Mouse (Mus musculus): ENCODE measurements around the gene A630001G21Rik. TPM values are rescaled to one million over a fixed set of nuclear protein-coding genes. Genes with fewer than 3 reads are reported as not detected.

A630001G21Rik gene
- polyA plus RNA-seq, 1 experiment from 2014 or later = 1.8 TPM

GRCm38 (mm10) chr1:85749829-85750228, 28.6 kb downstream of the A630001G21Rik start:
- Histone ChIP-seq H3K27ac (ENCODE audit: low read depth, low read length) (no peak overlapping the region), H3K4me1 (ENCODE audit: control insufficient read depth, insufficient read depth, low read length) (peaks cover 11% of the 10 kb centered on the region)

GRCm38 (mm10) chr1:85746511-85746910, 31.9 kb downstream of the A630001G21Rik start:
- ATAC-seq (replicated peaks; ENCODE audit: insufficient number of reproducible peaks, low FRiP score, low TSS enrichment) = no peak

More at GRCm38 (mm10) chr1:85749829-85750228, 28.6 kb downstream of the A630001G21Rik start:
- no peaks in the 10 kb centered on the region for H3K9me3 ChIP-seq (replicated peaks; ENCODE audit: control insufficient read depth, low read length)
- 84% methylated on average over 2 of the region's 2 CpGs for WGBS (ENCODE audit: insufficient replicate concordance)
- no peaks in the 10 kb centered on the region for H3K36me3 ChIP-seq (ENCODE audit: control insufficient read depth, insufficient read depth, low read length)
- ATAC-seq (replicated peaks; ENCODE audit: insufficient number of reproducible peaks, low FRiP score, low TSS enrichment) = no peak
- H3K27me3 ChIP-seq (ENCODE audit: control insufficient read depth, insufficient read depth, low read length) = no peaks in the 10 kb centered on the region
- no peak overlapping the region for H3K4me2 ChIP-seq
- H3K9ac ChIP-seq (ENCODE audit: low read depth, low read length) = no peak overlapping the region
- H3K4me3 ChIP-seq (ENCODE audit: low read depth, low read length) = no peak overlapping the region

GRCm38 (mm10) chr1:85744539-85744938, 33.9 kb downstream of the A630001G21Rik start:
- Histone ChIP-seq H3K9me3 (replicated peaks; ENCODE audit: control insufficient read depth, low read length) (no peaks in the 10 kb centered on the region), H3K4me1 (ENCODE audit: control insufficient read depth, insufficient read depth, low read length) (no peaks in the 10 kb centered on the region), H3K9ac (ENCODE audit: low read depth, low read length) (no peak overlapping the region), H3K27me3 (ENCODE audit: control insufficient read depth, insufficient read depth, low read length) (no peaks in the 10 kb centered on the region), H3K36me3 (ENCODE audit: control insufficient read depth, insufficient read depth, low read length) (no peaks in the 10 kb centered on the region), H3K4me2 (no peak overlapping the region), H3K4me3 (ENCODE audit: low read depth, low read length) (no peak overlapping the region), H3K27ac (ENCODE audit: low read depth, low read length) (no peak overlapping the region)
- ATAC-seq (replicated peaks; ENCODE audit: insufficient number of reproducible peaks, low FRiP score, low TSS enrichment) = no peak
- WGBS (ENCODE audit: insufficient replicate concordance) = 81% methylated on average over 3 of the region's 3 CpGs

More at GRCm38 (mm10) chr1:85746511-85746910, 31.9 kb downstream of the A630001G21Rik start:
- Histone ChIP-seq H3K4me1 (ENCODE audit: control insufficient read depth, insufficient read depth, low read length) (peaks cover 7% of the 10 kb centered on the region), H3K9me3 (replicated peaks; ENCODE audit: control insufficient read depth, low read length) (no peaks in the 10 kb centered on the region), H3K36me3 (ENCODE audit: control insufficient read depth, insufficient read depth, low read length) (no peaks in the 10 kb centered on the region), H3K27me3 (ENCODE audit: control insufficient read depth, insufficient read depth, low read length) (no peaks in the 10 kb centered on the region), H3K27ac (ENCODE audit: low read depth, low read length) (no peak overlapping the region), H3K4me2 (no peak overlapping the region), H3K9ac (ENCODE audit: low read depth, low read length) (no peak overlapping the region), H3K4me3 (ENCODE audit: low read depth, low read length) (no peak overlapping the region)
- WGBS (ENCODE audit: insufficient replicate concordance) = 80% methylated on average over 5 of the region's 5 CpGs

GRCm38 (mm10) chr1:85742916-85743505, 35.4 kb downstream of the A630001G21Rik start:
- no peaks in the 10 kb centered on the region for H3K27me3 ChIP-seq (ENCODE audit: control insufficient read depth, insufficient read depth, low read length)
- H3K36me3 ChIP-seq (ENCODE audit: control insufficient read depth, insufficient read depth, low read length) = no peaks in the 10 kb centered on the region
- H3K4me2 ChIP-seq = no peak overlapping the region
- no peak overlapping the region for H3K27ac ChIP-seq (ENCODE audit: low read depth, low read length)
- no peak overlapping the region for H3K9ac ChIP-seq (ENCODE audit: low read depth, low read length)
- no peak for ATAC-seq (replicated peaks; ENCODE audit: insufficient number of reproducible peaks, low FRiP score, low TSS enrichment)
- 18% methylated on average over 2 of the region's 2 CpGs for WGBS (ENCODE audit: insufficient replicate concordance)
- H3K4me1 ChIP-seq (ENCODE audit: control insufficient read depth, insufficient read depth, low read length) = no peaks in the 10 kb centered on the region
- no peak overlapping the region for H3K4me3 ChIP-seq (ENCODE audit: low read depth, low read length)
- peaks cover 3% of the 10 kb centered on the region; the same call in 1 of the 2 replicates for H3K9me3 ChIP-seq (replicated peaks; ENCODE audit: control insufficient read depth, low read length)

GRCm38 (mm10) chr1:85742333-85742732, 36.1 kb downstream of the A630001G21Rik start:
- Histone ChIP-seq H3K9ac (ENCODE audit: low read depth, low read length) (no peak overlapping the region), H3K27me3 (ENCODE audit: control insufficient read depth, insufficient read depth, low read length) (no peaks in the 10 kb centered on the region), H3K4me2 (no peak overlapping the region), H3K4me3 (ENCODE audit: low read depth, low read length) (no peak overlapping the region), H3K9me3 (replicated peaks; ENCODE audit: control insufficient read depth, low read length) (peaks cover 4% of the 10 kb centered on the region; the same call in 1 of the 2 replicates), H3K4me1 (ENCODE audit: control insufficient read depth, insufficient read depth, low read length) (no peaks in the 10 kb centered on the region), H3K36me3 (ENCODE audit: control insufficient read depth, insufficient read depth, low read length) (no peaks in the 10 kb centered on the region), H3K27ac (ENCODE audit: low read depth, low read length) (no peak overlapping the region)
- no peak for ATAC-seq (replicated peaks; ENCODE audit: insufficient number of reproducible peaks, low FRiP score, low TSS enrichment)
- 68% methylated on average over 5 of the region's 5 CpGs for WGBS (ENCODE audit: insufficient replicate concordance)

GRCm38 (mm10) chr1:85740923-85741322, 37.5 kb downstream of the A630001G21Rik start:
- Histone ChIP-seq H3K36me3 (ENCODE audit: control insufficient read depth, insufficient read depth, low read length) (no peaks in the 10 kb centered on the region), H3K27ac (ENCODE audit: low read depth, low read length) (no peak overlapping the region), H3K9ac (ENCODE audit: low read depth, low read length) (no peak overlapping the region), H3K4me1 (ENCODE audit: control insufficient read depth, insufficient read depth, low read length) (no peaks in the 10 kb centered on the region), H3K4me2 (no peak overlapping the region), H3K9me3 (replicated peaks; ENCODE audit: control insufficient read depth, low read length) (peaks cover 4% of the 10 kb centered on the region; the same call in 1 of the 2 replicates), H3K27me3 (ENCODE audit: control insufficient read depth, insufficient read depth, low read length) (no peaks in the 10 kb centered on the region), H3K4me3 (ENCODE audit: low read depth, low read length) (no peak overlapping the region)
- 78% methylated on average over 6 of the region's 6 CpGs for WGBS (ENCODE audit: insufficient replicate concordance)
- no peak for ATAC-seq (replicated peaks; ENCODE audit: insufficient number of reproducible peaks, low FRiP score, low TSS enrichment)

GRCm38 (mm10) chr1:85739819-85740218, 38.6 kb downstream of the A630001G21Rik start:
- Histone ChIP-seq H3K27me3 (ENCODE audit: control insufficient read depth, insufficient read depth, low read length) (no peaks in the 10 kb centered on the region), H3K4me1 (ENCODE audit: control insufficient read depth, insufficient read depth, low read length) (no peaks in the 10 kb centered on the region), H3K9ac (ENCODE audit: low read depth, low read length) (no peak overlapping the region), H3K4me3 (ENCODE audit: low read depth, low read length) (no peak overlapping the region), H3K9me3 (replicated peaks; ENCODE audit: control insufficient read depth, low read length) (peaks cover 4% of the 10 kb centered on the region; the same call in 1 of the 2 replicates), H3K36me3 (ENCODE audit: control insufficient read depth, insufficient read depth, low read length) (no peaks in the 10 kb centered on the region), H3K4me2 (no peak overlapping the region), H3K27ac (ENCODE audit: low read depth, low read length) (no peak overlapping the region)
- ATAC-seq (replicated peaks; ENCODE audit: insufficient number of reproducible peaks, low FRiP score, low TSS enrichment) = no peak

GRCm38 (mm10) chr1:85739000-85739399, 39.4 kb downstream of the A630001G21Rik start:
- Histone ChIP-seq H3K4me1 (ENCODE audit: control insufficient read depth, insufficient read depth, low read length) (no peaks in the 10 kb centered on the region), H3K4me2 (no peak overlapping the region), H3K27me3 (ENCODE audit: control insufficient read depth, insufficient read depth, low read length) (no peaks in the 10 kb centered on the region), H3K27ac (ENCODE audit: low read depth, low read length) (no peak overlapping the region), H3K36me3 (ENCODE audit: control insufficient read depth, insufficient read depth, low read length) (no peaks in the 10 kb centered on the region), H3K4me3 (ENCODE audit: low read depth, low read length) (no peak overlapping the region), H3K9me3 (replicated peaks; ENCODE audit: control insufficient read depth, low read length) (peaks cover 4% of the 10 kb centered on the region; the same call in 1 of the 2 replicates), H3K9ac (ENCODE audit: low read depth, low read length) (no peak overlapping the region)
- WGBS (ENCODE audit: insufficient replicate concordance) = 93% methylated on average over 4 of the region's 4 CpGs
- ATAC-seq (replicated peaks; ENCODE audit: insufficient number of reproducible peaks, low FRiP score, low TSS enrichment) = no peak

Data from heart, embryonic 11.5 days (tissue).